Mouse (Mus musculus) urinary bladder, postnatal 4 days (tissue): ENCODE measurements around the gene Cyp4f18.
"Not testable (repeated sequence)": the region's sequence is repeated elsewhere in the genome, so short reads cannot be mapped to it uniquely, and the experiment has no call there.

Source experiments
- DNase-seq, 2 experiments: peaks; one replicate each; pipeline ENCODE4 v3.0.0; 2021 to 2022; ENCODE audit warnings: low spot score in 2 of 2

Gene Cyp4f18

DNA sequence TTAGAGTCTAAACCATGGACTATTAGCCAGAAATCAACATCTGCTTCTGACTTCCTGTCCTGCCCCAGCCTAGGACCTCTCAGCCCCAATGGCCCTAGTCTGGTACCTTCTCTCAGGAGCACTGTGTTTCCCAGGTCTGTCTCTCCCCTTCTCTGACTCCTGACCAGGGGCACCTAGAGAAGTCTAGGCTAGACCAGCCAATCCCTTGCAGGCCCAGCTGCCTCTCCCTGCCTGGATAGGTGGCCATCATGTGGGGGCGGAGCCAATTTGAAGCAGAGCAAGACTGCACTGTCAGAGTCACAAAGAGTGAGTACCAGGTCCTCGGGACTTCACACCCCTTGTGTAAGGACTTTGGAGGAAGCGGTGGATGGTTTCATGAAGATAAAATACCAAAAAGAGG lies at the start of gene Cyp4f18:
TSS of gene Cyp4f18 (minus strand) at position 154 of the 400 bp plus-strand sequence.
- DNase-seq, result no peak

DNA sequence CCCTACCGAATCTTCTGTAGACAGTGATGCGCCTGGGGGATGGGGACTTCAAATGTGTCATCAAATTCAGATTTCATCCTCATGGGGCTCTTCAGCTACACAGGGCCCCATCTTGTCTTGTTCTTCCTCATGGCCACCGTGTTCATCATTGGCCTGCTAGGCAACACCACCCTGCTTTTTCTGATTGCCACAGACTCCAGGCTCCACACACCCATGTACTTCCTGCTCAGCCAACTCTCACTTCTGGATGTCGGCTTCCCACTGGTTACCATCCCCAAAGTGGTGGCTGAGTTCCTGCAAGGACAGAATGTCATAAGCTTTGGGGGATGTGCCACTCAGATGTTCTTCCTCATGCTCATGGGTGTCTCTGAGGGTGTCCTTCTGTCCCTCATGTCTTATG lies 48.2 kb upstream of the Cyp4f18 start:
- not testable (repeated sequence) for DNase-seq

GRCm38 (mm10) chr8:72054633-72055032 lies 45.2 kb upstream of the Cyp4f18 start:
- DNase-seq, result not testable (repeated sequence)

- DNase-seq, result no peak
These were observed 33.1 kb upstream of the Cyp4f18 start for GRCm38 (mm10) chr8:72042493-72042892.

DNA sequence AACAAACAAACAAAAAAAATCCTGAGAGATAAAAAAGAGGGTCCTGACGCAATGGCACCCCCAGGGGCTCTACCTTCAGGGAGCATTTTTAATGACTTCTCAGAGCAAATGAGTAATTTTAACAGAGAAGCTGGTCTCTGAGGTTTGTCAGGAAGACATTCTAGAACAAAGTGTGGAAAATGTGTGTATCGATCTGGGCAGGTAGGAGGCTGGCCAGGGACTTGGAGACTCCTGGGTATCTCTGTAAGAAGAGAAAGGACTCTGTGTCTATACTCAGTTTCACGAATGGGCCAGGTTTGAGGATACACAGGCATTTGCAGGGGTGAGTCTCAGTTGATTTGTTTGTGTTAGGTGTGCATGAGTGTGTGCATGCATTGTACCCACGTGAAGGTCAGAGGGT lies 31.5 kb upstream of the Cyp4f18 start, which contains the start of gene Olfr372:
TSS of gene Olfr372 (plus strand) at position 301 of the 400 bp plus-strand sequence.
- not testable (repeated sequence) for DNase-seq

DNA sequence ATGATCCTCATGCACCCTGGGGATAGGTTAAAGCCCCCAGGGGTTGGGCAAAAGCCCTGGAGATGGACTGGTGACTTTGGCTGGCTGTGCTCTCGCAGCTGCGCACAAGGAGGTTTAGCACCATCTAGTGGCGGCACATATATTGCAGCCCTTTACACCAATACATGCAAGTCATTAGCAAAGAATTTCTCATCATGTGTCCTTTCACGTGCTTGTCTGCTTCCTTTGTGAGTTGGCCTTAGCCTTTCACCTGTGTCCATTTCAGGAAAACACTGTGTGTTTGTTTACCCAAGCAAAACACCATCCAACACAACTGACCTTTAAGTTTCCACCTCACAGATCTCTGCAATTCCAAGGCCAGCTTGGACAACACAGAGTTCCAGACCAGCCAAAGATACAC lies 23.5 kb upstream of the Cyp4f18 start:
- peak in 1 of 2 experiments; percentile 58 for DNase-seq

- DNase-seq, result not testable (repeated sequence)
These were observed 15.5 kb upstream of the Cyp4f18 start for GRCm38 (mm10) chr8:72024886-72025285.

GRCm38 (mm10) chr8:72019816-72020215 lies 10.4 kb upstream of the Cyp4f18 start:
- DNase-seq, result no peak

DNA sequence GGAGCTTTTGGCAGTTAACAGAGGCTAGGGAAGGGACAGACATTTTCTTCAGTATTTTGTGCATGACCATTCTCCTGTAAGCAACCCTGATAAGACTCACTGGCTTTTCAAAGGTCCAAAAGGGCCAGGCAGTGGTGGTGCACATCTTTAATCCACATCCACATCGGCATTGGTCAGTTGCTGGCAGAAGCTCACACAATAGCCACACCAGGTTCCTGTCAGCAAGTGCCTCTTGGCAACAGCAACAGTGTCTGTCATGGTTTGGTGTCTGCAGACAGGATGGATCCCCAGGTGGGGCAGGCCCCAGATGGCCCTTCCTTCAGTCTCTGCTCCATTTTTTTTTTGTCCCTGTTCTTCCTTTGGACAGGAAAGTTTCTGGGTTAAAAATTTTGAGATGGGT lies 9.6 kb upstream of the Cyp4f18 start:
- not testable (repeated sequence) for DNase-seq

GRCm38 (mm10) chr8:72018141-72018540 lies 8.7 kb upstream of the Cyp4f18 start:
- DNase-seq, result no peak

GRCm38 (mm10) chr8:72017339-72017738 lies 7.9 kb upstream of the Cyp4f18 start:
- not testable (repeated sequence) for DNase-seq

GRCm38 (mm10) chr8:72013506-72014228 lies 4.2 kb upstream of the Cyp4f18 start:
- not testable (repeated sequence) for DNase-seq

GRCm38 (mm10) chr8:72008134-72008641 lies 1.2 kb downstream of the Cyp4f18 start:
- no peak for DNase-seq

DNA sequence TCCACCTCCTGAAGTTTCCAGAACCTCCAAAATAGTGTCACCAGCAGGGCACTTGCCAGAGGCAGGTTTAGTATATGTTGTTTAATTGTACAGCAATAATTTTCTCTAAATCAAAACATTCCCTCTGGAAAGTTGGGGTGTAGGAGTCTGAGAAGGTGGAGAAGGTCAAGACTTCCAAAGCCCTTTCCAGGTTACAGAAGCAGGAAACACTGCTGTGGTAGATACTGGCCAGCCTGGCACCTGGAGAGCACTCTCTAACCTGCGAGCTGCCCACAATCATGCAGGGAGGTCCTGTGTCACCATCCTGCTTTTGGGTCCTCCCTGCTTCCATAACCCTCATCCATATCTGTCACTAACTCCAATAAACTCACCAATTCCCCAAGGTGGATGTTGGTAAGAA lies 2.7 kb downstream of the Cyp4f18 start:
- no peak for DNase-seq

DNA sequence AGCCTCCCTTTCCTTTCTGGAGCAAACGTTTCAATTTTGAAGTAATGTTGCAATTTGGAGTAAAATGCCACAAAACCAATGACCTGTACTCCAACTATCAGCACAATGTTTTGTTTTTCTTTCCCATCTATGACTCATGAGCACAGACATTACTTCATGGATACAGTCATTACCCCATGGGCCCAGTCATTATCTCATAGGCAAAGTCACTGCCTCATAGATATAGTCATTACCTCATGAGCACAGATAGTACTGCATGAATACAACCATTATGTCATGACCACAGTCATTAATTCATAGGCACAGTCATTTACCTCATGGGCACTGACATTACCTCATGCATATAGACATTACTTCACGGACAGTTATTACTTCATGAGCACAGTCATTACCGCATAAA lies 3.5 kb downstream of the Cyp4f18 start:
- DNase-seq, result no peak

DNA sequence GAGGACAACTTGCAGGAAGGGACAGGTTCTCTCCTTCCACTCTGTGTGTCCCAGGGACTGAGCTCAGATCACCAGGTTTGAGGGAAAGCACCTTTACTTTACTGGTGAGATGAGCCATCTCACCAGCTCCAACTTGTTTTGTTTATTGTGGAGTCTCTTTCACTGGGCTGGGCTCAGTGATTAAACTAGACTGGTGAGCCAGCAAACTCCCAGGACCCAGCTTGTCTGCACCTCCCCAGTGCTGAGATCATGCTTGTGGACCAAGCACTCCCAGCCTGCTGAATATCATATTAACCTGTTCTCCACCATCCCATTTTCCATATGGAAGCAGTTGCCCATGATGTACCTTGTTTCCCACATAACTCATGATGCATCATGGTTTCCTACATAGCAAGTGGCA lies 6.5 kb downstream of the Cyp4f18 start:
- DNase-seq, result no peak

DNA sequence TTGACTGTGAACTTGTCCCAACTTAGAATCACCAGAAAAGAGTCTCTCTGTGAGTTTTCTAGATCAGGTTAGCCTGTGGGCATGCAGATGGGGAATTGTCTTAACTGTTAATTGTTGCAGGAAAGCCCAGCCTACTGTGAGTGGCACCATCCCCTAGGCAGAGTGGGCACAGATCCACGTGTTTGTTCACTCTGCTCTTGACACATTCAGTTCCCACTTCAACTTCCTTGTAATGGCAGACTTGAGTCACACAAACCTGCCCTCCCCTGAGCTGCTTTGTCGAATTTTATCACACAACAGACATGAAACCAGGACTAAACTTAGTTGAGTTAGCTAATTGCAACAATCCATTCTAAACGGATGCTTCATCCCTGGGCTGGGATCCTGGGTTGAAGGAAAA lies 9.2 kb downstream of the Cyp4f18 start:
- DNase-seq, result no peak

DNA sequence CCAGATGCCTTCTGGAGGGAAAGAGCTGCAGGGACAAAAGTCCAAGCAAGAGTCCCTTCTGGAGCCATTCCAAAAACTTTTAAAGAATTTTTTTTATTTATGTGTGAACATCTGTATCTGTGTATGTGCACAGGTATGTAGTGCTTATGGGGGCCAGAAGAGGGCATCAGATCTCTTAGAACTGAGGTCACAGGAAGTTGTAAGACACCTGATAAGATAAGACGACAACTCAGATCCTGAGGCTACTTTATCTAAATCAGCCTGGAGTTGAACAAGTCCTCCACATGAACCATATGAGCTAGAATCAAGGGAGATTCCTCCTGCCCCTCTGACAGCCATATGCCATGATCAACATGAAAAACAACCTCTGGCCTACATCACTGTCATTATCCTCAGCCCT lies 10.0 kb downstream of the Cyp4f18 start:
- no peak for DNase-seq

- no peak for DNase-seq
These were observed 20.4 kb downstream of the Cyp4f18 start for GRCm38 (mm10) chr8:71988867-71989599.

- DNase-seq, result peak; percentile 47 to 66
These were observed 21.1 kb downstream of the Cyp4f18 start for GRCm38 (mm10) chr8:71988110-71988866.

DNA sequence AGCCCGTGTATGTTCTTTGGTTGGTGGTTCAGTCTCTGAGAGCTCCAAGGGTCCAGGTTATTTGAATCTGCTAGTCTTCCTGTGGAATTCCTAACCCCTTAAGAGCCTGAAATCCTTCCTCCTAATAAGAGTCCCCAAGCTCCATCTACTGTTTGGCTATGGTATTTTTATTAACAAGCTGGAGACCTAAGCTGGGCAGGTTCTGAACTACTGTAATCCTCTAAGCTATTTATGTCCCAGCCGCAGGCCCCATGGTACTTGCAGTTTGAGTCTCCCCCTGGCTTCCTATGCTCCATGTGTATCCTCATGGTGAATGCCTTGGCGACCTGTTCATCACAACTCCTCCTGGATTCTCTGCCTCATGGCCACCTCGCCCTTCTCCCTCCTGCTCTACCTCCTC lies 24.8 kb downstream of the Cyp4f18 start:
- DNase-seq, result no peak

DNA sequence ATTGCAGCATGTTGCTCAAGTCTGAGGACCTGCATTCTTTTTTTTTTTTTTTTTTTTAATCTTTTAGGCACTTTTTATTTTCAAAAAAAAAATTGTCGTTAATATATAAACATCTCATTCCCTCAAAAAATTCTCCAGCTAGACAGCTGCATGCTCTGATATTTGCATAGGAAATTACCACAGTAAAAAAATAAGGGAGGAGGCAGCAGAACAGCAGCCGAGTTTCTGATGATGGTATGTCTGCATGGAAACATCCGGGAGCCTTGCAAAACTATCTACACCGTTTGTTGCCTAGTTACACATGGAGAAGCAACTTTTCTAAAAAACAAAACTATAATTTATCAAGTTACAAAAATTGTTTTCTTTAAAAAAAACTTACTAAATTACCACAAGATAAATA lies 28.0 kb downstream of the Cyp4f18 start:
- no peak for DNase-seq
